In the genomic region with DNA sequence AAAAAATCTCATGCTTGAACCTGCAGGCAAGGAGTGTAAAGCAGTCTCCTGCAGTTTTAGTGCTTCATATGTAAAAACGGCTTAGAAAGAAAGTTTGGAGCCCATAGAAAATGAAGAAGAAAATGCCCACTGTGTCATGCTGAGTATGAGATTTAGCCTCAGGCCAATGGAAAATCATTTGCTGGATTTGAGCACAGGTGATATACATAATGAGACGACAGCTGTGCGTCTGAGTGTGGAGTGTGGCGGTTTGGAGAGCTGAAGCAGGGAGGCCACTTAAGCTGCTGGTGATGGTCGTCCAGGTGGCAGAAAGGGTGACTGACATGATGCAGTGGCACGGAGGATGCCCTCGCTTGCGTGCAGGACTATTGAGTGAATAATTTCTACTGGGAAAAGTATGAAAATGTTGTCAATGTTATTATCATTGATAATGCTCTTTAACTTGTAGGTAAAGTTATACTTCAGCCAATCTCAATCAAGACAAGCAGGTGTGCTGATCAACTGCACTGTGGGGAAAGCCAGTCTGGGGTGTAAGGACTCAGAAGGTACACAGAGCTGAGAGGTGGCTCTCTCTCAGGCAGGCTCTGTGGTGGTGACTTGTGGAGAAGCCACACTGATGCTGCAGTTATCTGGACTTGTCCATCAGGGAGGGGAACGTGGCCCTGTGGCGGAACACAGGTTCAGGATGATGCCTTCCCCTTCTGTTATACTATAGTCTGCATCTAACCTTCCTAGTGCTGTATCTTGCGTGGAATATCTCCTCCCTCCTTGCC, we compare ENCODE assay signal across 14 mouse cellular contexts.
"Had no signal": no experiment of that assay in that cellular context is flagged by ENCODE, and none has a peak within 500 bp of the region (broad histone marks: within the 10 kb centered on the region; RNA-seq: fewer than 3 reads in every experiment).

No protein-coding gene starts in this region.

- H3K9me3 ChIP-seq: limb, embryonic 10.5 days; liver, embryonic 15.5 days; midbrain, embryonic 12.5 days had no signal

- H3K4me3 ChIP-seq: left cerebral cortex, adult 2 months; limb, embryonic 10.5 days; liver, embryonic 15.5 days; midbrain, embryonic 12.5 days had no signal

- H3K4me2 ChIP-seq: liver, embryonic 11.5 days; liver, embryonic 15.5 days; midbrain, embryonic 12.5 days had no signal

- H3K4me1 ChIP-seq: limb, embryonic 10.5 days; liver, embryonic 15.5 days; midbrain, embryonic 12.5 days had no signal

- DNase-seq: kidney, adult 8-10 months; kidney, postnatal 25 days; lung, adult 2 months; lung, postnatal 4 days; right cerebral cortex, adult 18-20 months; right cerebral cortex, postnatal 25 days; thymus, postnatal 36 days had no signal

- H3K9ac ChIP-seq: liver, embryonic 15.5 days; midbrain, embryonic 12.5 days had no signal

- H3K27me3 ChIP-seq: liver, embryonic 15.5 days; midbrain, embryonic 12.5 days had no signal

- ATAC-seq: intestine, postnatal 0 days; lung, postnatal 0 days had no signal

- H3K36me3 ChIP-seq: limb, embryonic 10.5 days; liver, embryonic 15.5 days; midbrain, embryonic 12.5 days had no signal

- H3K27ac ChIP-seq: left cerebral cortex, adult 2 months; limb, embryonic 10.5 days; liver, embryonic 15.5 days; midbrain, embryonic 12.5 days had no signal
